Mouse (Mus musculus) hindbrain, embryonic 10.5 days (tissue): ENCODE measurements around the gene Iqsec1. TPM values are rescaled to one million over a fixed set of nuclear protein-coding genes. Genes with fewer than 3 reads are reported as not detected.

ENCODE experiments used
- DNase-seq: peaks from one replicate; pipeline ENCODE4 v3.0.0-alpha.2; 2017; ENCODE audit warnings: low spot score
- H3K27ac ChIP-seq: fragments of 300-500 bp; sonication (generic); 2 replicates; pipeline ENCODE4 v1.5.1; 2016; ENCODE audit warnings: mild to moderate bottlenecking, moderate library complexity
- H3K27me3 ChIP-seq: fragments of 300-500 bp; sonication (generic); 2 replicates; pipeline ENCODE4 v1.6.1; 2016; ENCODE audit warnings: mild to moderate bottlenecking; ENCODE audit not compliant: poor library complexity, insufficient read depth, severe bottlenecking
- H3K36me3 ChIP-seq: fragments of 300-500 bp; sonication (generic); 2 replicates; pipeline ENCODE4 v1.6.1; 2016; ENCODE audit warnings: mild to moderate bottlenecking, moderate library complexity
- H3K4me1 ChIP-seq: fragments of 300-500 bp; sonication (generic); replicated peaks from 2 replicates; pipeline ENCODE4 v1.6.1; 2016; ENCODE audit warnings: mild to moderate bottlenecking
- H3K4me3 ChIP-seq: fragments of 300-500 bp; sonication (generic); 2 replicates; pipeline ENCODE4 v1.5.1; 2016; ENCODE audit warnings: mild to moderate bottlenecking, moderate library complexity
- H3K9me3 ChIP-seq: fragments of 300-500 bp; sonication (generic); 2 replicates; pipeline ENCODE4 v1.6.1; 2016; ENCODE audit warnings: mild to moderate bottlenecking, moderate library complexity
- WGBS: fragments of 180-500 bp; shearing (Covaris S2); methylation state at CpG from one replicate; pipeline ENCODE4 v1.1.7; 2016; 5-methylcytosine and 5-hydroxymethylcytosine counted together
- polyA plus RNA-seq: library from polyadenylated mRNA; unstranded; fragments of >200 nt; fragmentation: Nextera tagmentation; extraction: Ambion mirVana; gene quantifications from 2 replicates; pipeline ENCODE4 v1.2.1, GENCODE M21; 2016

Gene Iqsec1
- polyA plus RNA-seq, 1 experiment from 2014 or later, result 13.8 TPM

DNA sequence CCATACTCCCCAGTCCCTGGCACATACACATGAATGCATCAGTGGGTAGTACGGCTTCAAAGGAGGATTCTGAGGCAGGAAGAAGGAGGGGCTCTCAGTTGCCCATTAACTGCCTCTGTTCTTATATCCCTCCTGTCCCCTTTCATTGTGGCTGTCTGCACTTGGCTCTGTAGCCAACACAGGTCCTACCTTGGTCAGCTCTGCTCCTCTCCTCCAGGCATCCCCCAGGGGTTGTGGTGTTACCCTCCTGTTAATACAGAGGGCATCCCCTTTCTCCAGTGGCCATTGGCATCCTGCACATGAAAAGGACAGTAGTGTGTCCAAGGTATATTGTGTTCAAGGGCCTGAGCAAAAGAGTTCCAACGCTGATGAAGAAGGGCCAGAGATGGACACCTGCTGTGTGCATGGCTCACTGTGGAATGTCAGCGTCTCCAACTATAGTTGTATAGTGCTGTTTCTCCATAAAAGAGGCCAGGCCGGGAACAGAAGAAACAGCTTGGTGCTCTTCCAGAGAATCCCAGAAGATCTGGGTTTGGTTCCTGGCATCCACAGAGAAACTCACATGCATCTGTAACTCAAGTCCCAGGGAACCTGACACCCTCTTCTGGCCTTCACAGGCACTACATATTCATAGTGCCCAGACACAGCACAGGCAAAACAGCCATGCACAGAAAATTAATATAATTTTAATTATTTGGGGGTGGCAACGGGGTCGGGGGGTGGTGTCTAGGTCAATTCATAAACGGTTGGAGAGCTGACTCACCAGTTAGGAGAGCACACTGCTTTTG lies 363.1 kb downstream of the Iqsec1 start:
- 76% methylated on average over 7 of the region's 7 CpGs for WGBS
- no peak overlapping the region for H3K4me3 ChIP-seq
- no peaks in the 10 kb centered on the region for H3K27me3 ChIP-seq
- no peaks in the 10 kb centered on the region for H3K36me3 ChIP-seq
- no peaks in the 10 kb centered on the region for H3K9me3 ChIP-seq
- peaks cover 36% of the 10 kb centered on the region for H3K4me1 ChIP-seq
- no peak for DNase-seq
- H3K27ac ChIP-seq, result peak overlapping the region; percentile 57; the same call in 1 of the 2 replicates

DNA sequence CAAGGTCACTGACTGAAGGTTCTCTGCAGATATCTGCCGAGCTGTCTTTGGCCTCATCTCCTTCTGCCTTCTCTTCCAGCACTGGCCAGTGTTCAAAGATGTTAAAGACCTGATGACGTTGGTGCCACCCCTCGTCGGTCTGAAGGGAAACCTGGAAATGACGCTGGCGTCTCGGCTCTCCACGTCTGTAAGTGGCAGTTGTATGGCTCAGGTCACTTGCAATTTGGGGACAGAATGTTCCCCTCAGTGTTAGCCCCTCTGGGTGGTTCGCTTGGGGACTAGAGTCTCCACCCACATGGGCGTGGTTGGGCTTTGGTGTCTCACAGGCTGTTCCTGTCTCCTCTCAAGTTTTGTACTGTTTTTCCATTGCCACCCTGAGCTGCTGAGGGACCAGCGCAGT lies 363.8 kb downstream of the Iqsec1 start:
- Histone ChIP-seq H3K9me3 (no peaks in the 10 kb centered on the region), H3K4me3 (no peak overlapping the region), H3K27ac (peak overlapping the region; percentile 57; the same call in 1 of the 2 replicates), H3K36me3 (no peaks in the 10 kb centered on the region), H3K4me1 (peaks cover 42% of the 10 kb centered on the region), H3K27me3 (no peaks in the 10 kb centered on the region)
- 77% methylated on average over 11 of the region's 11 CpGs for WGBS
- no peak for DNase-seq

DNA sequence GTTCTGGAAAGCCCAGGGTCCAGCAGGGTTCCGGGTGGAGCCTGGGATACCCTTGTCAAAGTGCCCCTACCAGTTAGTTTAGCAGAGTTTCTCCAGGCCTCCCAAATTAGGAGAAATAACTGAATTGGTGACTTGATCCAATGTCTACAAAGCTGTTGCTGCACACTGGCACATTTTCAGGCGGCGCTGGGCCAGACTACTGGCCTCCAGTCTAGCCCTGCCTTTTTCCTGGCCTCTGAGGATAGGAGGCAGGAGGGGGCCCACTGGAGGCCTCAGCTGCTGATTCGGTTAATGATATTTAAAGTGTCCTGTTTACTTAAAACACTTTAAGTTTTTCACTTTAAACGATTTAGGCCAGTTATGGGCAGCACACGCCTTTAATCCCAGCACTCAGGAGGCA lies 364.3 kb downstream of the Iqsec1 start:
- Histone ChIP-seq H3K9me3 (no peaks in the 10 kb centered on the region), H3K4me3 (no peak overlapping the region), H3K4me1 (peaks cover 48% of the 10 kb centered on the region), H3K36me3 (no peaks in the 10 kb centered on the region), H3K27ac (0 out of 2 replicates have a peak overlapping the region, but pooled peaks have one; percentile 53), H3K27me3 (no peaks in the 10 kb centered on the region)
- 89% methylated on average over 6 of the region's 6 CpGs for WGBS
- no peak for DNase-seq

DNA sequence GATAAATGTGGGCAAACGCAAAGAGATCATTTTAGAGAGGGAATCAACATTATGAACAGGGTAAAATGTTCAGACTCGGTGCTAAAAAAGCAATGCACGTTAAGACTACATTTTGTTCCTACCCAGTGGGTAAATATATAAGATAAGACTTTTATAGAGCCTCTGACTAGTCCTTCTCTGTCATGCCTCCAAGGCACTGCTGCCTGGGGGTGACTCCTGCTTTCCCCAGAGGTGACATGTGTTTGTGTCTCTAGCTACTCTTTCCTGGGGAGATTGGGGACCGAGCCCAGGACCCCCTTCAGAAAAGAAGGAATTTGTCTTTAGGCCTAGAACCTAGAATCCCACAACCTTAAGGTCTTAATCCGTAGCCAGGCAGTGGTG lies 365.0 kb downstream of the Iqsec1 start:
- H3K4me3 ChIP-seq, result no peak overlapping the region
- H3K4me1 ChIP-seq, result peaks cover 54% of the 10 kb centered on the region
- H3K27me3 ChIP-seq, result no peaks in the 10 kb centered on the region
- DNase-seq, result no peak
- H3K36me3 ChIP-seq, result no peaks in the 10 kb centered on the region
- H3K9me3 ChIP-seq, result no peaks in the 10 kb centered on the region
- H3K27ac ChIP-seq, result peak overlapping the region; percentile 71; the same call in 1 of the 2 replicates
- WGBS, result 83% methylated on average over 5 of the region's 5 CpGs

DNA sequence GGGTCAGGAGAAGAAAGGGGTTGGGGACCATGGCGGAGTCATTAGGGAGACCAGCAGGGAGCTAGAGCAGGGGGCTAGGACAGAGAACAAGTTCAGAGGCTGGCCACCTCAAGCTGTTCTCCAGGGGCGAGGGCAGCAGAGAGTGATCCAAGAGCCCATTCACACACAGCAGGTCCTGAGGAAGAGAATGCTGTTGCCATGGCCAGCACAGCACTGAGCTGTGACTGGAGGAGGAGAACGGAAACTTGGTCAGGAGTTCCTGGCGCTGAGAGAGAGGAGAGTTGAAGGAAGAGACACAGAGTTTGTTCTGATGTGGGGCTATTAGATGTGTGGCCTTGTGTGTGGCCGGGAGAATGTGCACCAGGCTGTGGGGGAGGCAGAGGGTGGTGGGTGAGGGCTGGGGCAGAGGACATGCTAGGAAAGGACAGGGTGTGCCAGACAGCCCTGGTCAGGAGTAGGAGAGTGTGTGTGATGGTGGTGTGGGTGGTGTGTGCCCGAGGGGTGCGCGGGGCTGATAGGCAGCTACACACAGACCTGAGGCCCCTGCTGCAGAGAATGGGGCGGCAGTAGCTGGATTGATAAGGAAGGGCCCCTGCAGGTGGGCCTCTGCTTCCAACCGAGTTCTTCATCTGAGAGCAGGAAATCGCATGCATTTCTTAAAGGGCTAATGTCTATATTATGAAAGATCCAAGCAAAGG lies 365.6 kb downstream of the Iqsec1 start:
- peak; percentile 6 for DNase-seq
- H3K36me3 ChIP-seq, result no peaks in the 10 kb centered on the region
- peak overlapping the region; percentile 71 for H3K27ac ChIP-seq
- peaks cover 54% of the 10 kb centered on the region for H3K4me1 ChIP-seq
- 38% methylated on average over 11 of the region's 11 CpGs for WGBS
- no peaks in the 10 kb centered on the region for H3K9me3 ChIP-seq
- H3K27me3 ChIP-seq, result no peaks in the 10 kb centered on the region
- no peak overlapping the region for H3K4me3 ChIP-seq

DNA sequence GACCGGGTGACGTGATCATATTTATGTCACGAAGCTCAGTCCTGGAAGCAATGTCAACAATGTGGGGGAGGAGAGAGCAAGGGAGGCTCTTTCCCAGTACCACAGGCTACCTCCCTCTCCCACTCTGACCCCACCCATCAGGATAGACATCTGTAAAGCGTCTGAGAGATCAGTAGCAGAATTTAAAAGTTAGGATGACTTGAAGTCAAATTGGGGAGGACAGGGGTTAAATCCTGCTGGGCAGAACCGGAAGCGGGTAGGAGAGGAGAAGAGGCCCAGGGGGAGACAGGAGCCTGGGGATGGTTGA lies 366.9 kb downstream of the Iqsec1 start:
- Histone ChIP-seq H3K4me3 (no peak overlapping the region), H3K27ac (peak overlapping the region; percentile 30; the same call in 1 of the 2 replicates), H3K36me3 (no peaks in the 10 kb centered on the region), H3K27me3 (0 out of 2 replicates have a peak, but pooled peaks cover 3% of the 10 kb centered on the region), H3K9me3 (no peaks in the 10 kb centered on the region), H3K4me1 (peaks cover 54% of the 10 kb centered on the region)
- DNase-seq, result no peak
- whole genome bisulfite sequencing, result 72% methylated on average over 6 of the region's 6 CpGs

DNA sequence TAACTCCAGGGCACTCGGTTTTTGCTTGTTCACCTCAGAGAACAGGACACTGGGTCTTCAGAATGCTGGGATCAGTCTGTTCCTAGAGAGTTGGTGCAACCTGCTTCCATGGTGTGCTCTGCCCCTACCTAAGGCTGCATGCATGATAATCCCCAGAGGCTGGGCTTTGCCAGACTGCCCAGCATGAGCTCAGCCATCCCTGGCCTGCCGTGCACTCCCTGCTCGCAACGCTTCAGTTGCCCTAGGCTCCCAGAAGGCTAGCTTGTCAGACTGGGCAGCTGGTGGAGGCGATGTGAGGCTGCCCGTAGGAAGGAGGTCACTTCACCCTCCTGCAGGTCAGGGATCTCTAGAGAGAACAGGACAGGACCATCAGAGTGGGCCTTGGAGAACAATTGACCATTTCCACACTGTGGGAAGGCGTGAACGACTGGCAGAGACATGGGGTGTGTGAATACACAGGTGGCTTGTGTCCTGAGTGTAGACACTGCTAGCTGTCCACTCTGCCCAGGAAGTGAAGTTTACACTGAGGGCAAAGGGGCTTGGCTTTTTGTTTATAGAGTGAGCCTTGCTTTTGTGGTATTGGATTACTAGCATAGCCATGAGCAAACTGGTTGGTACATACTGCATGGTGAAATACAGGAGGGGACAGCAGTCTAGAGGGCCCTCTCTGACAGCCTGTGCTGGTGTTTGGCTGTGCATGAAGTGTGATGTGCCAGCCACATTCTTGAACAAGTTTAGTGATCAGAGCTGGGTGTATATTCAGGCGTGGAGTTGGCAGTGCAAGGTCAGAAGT lies 367.5 kb downstream of the Iqsec1 start:
- 37% methylated on average over 9 of the region's 9 CpGs for WGBS
- Histone ChIP-seq H3K27me3 (0 out of 2 replicates have a peak, but pooled peaks cover 3% of the 10 kb centered on the region), H3K9me3 (no peaks in the 10 kb centered on the region), H3K27ac (peak overlapping the region; percentile 30), H3K4me1 (peaks cover 54% of the 10 kb centered on the region), H3K36me3 (no peaks in the 10 kb centered on the region), H3K4me3 (no peak overlapping the region)
- peak; percentile 5 for DNase-seq

DNA sequence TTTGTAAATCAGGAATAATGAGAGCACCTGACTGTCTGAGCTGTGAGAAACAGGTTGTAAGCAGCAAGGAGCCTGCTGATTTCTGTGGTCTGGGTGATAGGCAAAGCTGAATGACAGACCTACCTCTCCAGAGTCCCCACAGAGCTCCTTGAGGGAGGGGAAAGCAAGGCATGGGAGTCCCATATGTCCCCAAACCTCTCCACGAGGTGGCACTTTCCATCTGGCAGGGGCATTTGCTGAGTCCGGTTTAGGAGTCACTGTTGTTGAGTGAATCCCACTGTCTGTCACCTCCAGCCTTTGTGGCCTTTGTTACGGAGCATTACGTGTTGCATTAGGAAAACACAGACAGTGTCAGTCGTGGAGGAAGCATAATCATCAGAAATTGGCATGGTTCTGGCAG lies 368.5 kb downstream of the Iqsec1 start:
- peak overlapping the region; percentile 66 for H3K27ac ChIP-seq

DNA sequence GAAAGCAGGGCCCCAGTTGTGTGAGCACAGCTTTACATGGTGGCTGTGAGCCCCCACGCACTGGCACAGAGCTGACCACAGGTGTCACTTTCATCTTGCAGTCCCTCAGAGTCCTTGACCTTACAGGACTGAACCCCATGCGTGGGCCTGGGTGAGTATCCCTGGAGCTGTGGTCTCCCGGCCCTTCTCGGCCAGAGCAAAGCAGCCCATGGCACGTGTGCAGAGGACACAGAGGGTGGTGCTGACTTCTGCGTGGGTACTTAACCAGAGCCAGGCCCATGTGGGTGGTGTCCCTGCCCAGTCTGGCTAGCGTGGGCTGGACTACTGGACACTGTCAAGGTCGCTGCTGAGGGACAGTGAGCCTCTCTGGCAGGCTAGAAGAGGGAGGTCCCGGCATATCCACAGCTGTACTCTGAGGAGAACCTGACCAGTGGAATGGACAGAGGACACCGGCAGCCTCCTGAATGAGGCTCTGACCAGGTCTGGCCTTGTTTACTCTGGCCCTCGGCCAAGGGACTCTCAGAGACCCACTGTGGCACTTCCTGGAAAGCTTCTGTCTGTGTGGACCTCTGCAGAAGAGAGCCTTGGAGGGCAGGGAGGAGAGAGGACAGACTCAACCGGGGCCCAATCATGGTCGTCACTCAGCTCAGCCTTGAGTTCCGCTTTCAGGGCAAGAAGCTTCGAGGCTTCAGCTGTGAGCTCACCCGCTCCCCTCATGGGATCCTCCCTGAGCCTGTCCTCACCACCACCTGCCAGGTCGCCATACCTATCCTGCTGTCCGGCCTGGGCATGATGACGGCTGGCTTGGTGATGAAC lies 369.5 kb downstream of the Iqsec1 start:
- H3K4me1 ChIP-seq, result peaks cover 48% of the 10 kb centered on the region
- peak overlapping the region; percentile 66 for H3K27ac ChIP-seq
- 84% methylated on average over 19 of the region's 19 CpGs for WGBS
- H3K9me3 ChIP-seq, result no peaks in the 10 kb centered on the region
- H3K27me3 ChIP-seq, result peaks cover 3% of the 10 kb centered on the region; the same call in 1 of the 2 replicates
- H3K36me3 ChIP-seq, result no peaks in the 10 kb centered on the region
- DNase-seq, result peak; percentile 4
- no peak overlapping the region for H3K4me3 ChIP-seq

More for the DNA sequence above, 368.5 kb downstream of the Iqsec1 start:
- 73% methylated on average over 5 of the region's 5 CpGs for WGBS
- DNase-seq, result no peak
- Histone ChIP-seq H3K27me3 (peaks cover 3% of the 10 kb centered on the region; the same call in 1 of the 2 replicates), H3K36me3 (no peaks in the 10 kb centered on the region), H3K4me1 (peaks cover 49% of the 10 kb centered on the region), H3K4me3 (no peak overlapping the region), H3K9me3 (no peaks in the 10 kb centered on the region)

DNA sequence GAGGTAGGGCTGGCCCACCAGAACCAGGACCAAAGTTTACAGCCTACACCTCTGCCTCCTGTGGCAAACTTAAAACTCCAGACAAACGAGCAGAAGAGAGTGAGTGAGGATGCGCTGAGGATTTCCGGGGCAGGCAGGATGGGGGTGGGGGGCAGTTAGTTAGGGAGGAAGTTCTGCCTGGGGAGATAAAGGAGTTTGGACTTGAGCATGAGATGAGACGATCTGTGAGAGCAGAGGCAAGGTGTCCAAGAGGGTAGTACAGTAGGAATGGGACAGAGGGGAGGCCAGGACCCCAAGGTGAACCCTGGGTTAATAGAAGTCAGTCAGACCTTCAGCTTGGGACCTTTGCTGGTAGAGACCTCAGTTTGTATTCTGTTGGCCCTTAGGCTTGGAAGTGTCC lies 370.2 kb downstream of the Iqsec1 start:
- WGBS, result 83% methylated on average over 4 of the region's 4 CpGs
- Histone ChIP-seq H3K4me1 (peaks cover 48% of the 10 kb centered on the region), H3K9me3 (no peaks in the 10 kb centered on the region), H3K27ac (peak overlapping the region; percentile 66; the same call in 1 of the 2 replicates), H3K4me3 (no peak overlapping the region), H3K36me3 (no peaks in the 10 kb centered on the region), H3K27me3 (peaks cover 3% of the 10 kb centered on the region; the same call in 1 of the 2 replicates)
- DNase-seq, result no peak

DNA sequence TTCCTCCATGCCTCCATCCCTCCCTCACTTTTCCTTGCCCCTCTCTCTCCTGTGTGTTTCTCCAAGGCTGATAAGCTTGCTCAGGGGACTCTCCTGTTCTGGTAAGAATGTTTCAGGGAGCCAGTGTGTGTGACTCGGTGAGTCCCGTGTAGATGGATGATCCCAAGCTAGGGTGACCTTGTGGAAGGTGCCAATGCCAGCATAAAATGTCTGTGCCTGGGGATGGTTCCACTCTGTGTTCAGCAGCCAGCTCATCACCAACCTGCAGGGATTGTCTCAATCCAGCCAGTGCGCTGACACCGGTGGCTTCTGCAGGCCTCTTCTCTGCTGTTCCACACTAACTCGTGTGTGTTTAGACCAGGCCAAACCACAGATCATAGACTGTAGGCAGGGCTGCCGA lies 372.0 kb downstream of the Iqsec1 start:
- WGBS, result 91% methylated on average over 6 of the region's 6 CpGs
- no peak overlapping the region for H3K27ac ChIP-seq

DNA sequence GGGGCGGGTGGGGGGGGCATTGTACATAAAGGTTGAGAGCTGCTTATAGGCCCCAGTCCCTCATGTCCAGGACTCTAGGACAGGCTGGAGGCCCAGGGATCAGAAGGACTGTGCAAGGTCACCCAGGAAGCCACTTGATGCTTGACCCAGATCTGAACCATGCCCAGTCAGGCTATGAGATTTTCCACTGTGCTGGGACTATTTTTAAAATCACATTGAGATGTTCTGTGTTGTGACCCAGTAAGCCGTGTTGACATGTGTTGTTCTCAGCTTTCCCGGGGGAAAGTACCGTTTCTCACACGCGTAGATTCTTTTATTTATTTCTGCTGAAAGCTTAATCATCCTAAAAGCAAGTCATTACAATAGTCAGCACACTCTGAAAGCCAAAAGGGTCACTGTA lies 372.5 kb downstream of the Iqsec1 start:
- Histone ChIP-seq H3K36me3 (no peaks in the 10 kb centered on the region), H3K27me3 (peaks cover 3% of the 10 kb centered on the region; the same call in 1 of the 2 replicates), H3K4me1 (peaks cover 25% of the 10 kb centered on the region), H3K4me3 (no peak overlapping the region), H3K9me3 (no peaks in the 10 kb centered on the region), H3K27ac (0 out of 2 replicates have a peak overlapping the region, but pooled peaks have one; percentile 16)
- no peak for DNase-seq
- 88% methylated on average over 6 of the region's 6 CpGs for WGBS

More for the DNA sequence above, 372.0 kb downstream of the Iqsec1 start:
- Histone ChIP-seq H3K9me3 (no peaks in the 10 kb centered on the region), H3K4me1 (peaks cover 30% of the 10 kb centered on the region), H3K36me3 (no peaks in the 10 kb centered on the region), H3K4me3 (no peak overlapping the region), H3K27me3 (peaks cover 3% of the 10 kb centered on the region; the same call in 1 of the 2 replicates)
- DNase-seq, result no peak
